Mouse (Mus musculus) neural tube, embryonic 12.5 days (tissue): ENCODE measurements around the gene Maco1. TPM values are rescaled to one million over a fixed set of nuclear protein-coding genes. Genes with fewer than 3 reads are reported as not detected.
"Not testable (repeated sequence)": the region's sequence is repeated elsewhere in the genome, so short reads cannot be mapped to it uniquely, and the experiment has no call there.

Experiments used
- ATAC-seq: fragments of 200-750 bp; cut with Nextera tagmentation; 2 replicates; pipeline ENCODE4 v1.8.0; 2017; ENCODE audit warnings: low read depth, mild to moderate bottlenecking, moderate TSS enrichment, moderate library complexity; ENCODE audit not compliant: low FRiP score
- H3K27ac ChIP-seq: fragments of 300-500 bp; sonication (generic); 2 replicates; pipeline ENCODE4 v1.5.1; 2016
- H3K27me3 ChIP-seq: fragments of 300-500 bp; sonication (generic); replicated peaks from 2 replicates; pipeline ENCODE4 v1.6.1; 2016; ENCODE audit warnings: mild to moderate bottlenecking
- H3K36me3 ChIP-seq: fragments of 300-500 bp; sonication (generic); 2 replicates; pipeline ENCODE4 v1.6.1; 2016; ENCODE audit warnings: mild to moderate bottlenecking
- H3K4me1 ChIP-seq: fragments of 300-500 bp; sonication (generic); 2 replicates; pipeline ENCODE4 v1.6.1; 2016
- H3K4me2 ChIP-seq: fragments of 300-500 bp; sonication (generic); replicated peaks from 2 replicates; pipeline ENCODE4 v1.6.1; 2016; ENCODE audit warnings: mild to moderate bottlenecking
- H3K4me3 ChIP-seq: fragments of 300-500 bp; sonication (generic); 2 replicates; pipeline ENCODE4 v1.5.1; 2016
- H3K9ac ChIP-seq: fragments of 300-500 bp; sonication (generic); 2 replicates; pipeline ENCODE4 v1.6.1; 2016; ENCODE audit warnings: mild to moderate bottlenecking
- H3K9me3 ChIP-seq: fragments of 300-500 bp; sonication (generic); 2 replicates; pipeline ENCODE4 v1.6.1; 2016; ENCODE audit warnings: mild to moderate bottlenecking
- WGBS: fragments of 180-500 bp; shearing (Covaris S2); methylation state at CpG from one replicate; pipeline ENCODE4 v1.1.7; 2016; 5-methylcytosine and 5-hydroxymethylcytosine counted together
- polyA plus RNA-seq: library from polyadenylated mRNA; unstranded; fragments of >200 nt; fragmentation: Nextera tagmentation; extraction: Ambion mirVana; gene quantifications from 2 replicates; pipeline ENCODE4 v1.2.1, GENCODE M21; 2016

Gene Maco1
- polyA plus RNA-seq, 1 experiment from 2014 or later, result 92.8 TPM

GRCm38 (mm10) chr4:134856501-134856900 is 3.4 kb upstream of the Maco1 start:
- WGBS, result 23% methylated on average over 5 of the region's 5 CpGs
- Histone ChIP-seq H3K9me3 (no peaks in the 10 kb centered on the region), H3K4me2 (no peak overlapping the region), H3K9ac (no peak overlapping the region), H3K4me1 (peaks cover 6% of the 10 kb centered on the region), H3K27ac (no peak overlapping the region), H3K36me3 (no peaks in the 10 kb centered on the region), H3K4me3 (no peak overlapping the region), H3K27me3 (peaks cover 17% of the 10 kb centered on the region; the same call in 1 of the 2 replicates)
- no peak for ATAC-seq

GRCm38 (mm10) chr4:134856056-134856455 is 2.9 kb upstream of the Maco1 start:
- WGBS, result 58% methylated on average over 5 of the region's 5 CpGs
- no peak overlapping the region for H3K27ac ChIP-seq
- H3K9me3 ChIP-seq, result no peaks in the 10 kb centered on the region
- no peak overlapping the region for H3K9ac ChIP-seq
- no peak overlapping the region for H3K4me2 ChIP-seq
- peaks cover 10% of the 10 kb centered on the region for H3K4me1 ChIP-seq
- ATAC-seq, result no peak
- no peaks in the 10 kb centered on the region for H3K36me3 ChIP-seq
- peaks cover 17% of the 10 kb centered on the region; the same call in 1 of the 2 replicates for H3K27me3 ChIP-seq
- H3K4me3 ChIP-seq, result no peak overlapping the region

DNA sequence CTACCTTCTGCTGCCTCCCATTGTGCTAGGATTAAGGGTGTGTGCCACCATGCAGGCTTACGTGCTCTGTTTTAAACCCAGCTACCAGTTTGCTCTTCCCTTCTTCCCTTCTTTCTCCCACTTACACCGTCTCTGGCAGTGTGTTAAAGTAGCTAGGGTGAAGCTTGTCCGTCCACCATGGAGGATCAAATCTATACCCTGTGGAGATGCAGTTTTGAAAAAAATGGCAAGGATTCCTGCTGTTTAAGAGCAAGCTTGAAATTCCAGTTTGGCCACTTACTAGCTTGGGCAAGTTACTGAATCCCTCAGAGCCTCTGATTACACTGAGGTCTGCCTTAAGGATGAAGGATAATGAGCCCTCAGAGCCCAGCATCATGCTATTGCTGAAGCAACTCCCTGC is 2.2 kb upstream of the Maco1 start:
- Histone ChIP-seq H3K9ac (no peak overlapping the region), H3K27ac (no peak overlapping the region), H3K4me2 (no peak overlapping the region), H3K9me3 (no peaks in the 10 kb centered on the region), H3K36me3 (no peaks in the 10 kb centered on the region), H3K27me3 (peaks cover 17% of the 10 kb centered on the region; the same call in 1 of the 2 replicates), H3K4me1 (peaks cover 16% of the 10 kb centered on the region), H3K4me3 (no peak overlapping the region)
- ATAC-seq, result no peak
- WGBS, result 62% methylated on average over 3 of the region's 3 CpGs

DNA sequence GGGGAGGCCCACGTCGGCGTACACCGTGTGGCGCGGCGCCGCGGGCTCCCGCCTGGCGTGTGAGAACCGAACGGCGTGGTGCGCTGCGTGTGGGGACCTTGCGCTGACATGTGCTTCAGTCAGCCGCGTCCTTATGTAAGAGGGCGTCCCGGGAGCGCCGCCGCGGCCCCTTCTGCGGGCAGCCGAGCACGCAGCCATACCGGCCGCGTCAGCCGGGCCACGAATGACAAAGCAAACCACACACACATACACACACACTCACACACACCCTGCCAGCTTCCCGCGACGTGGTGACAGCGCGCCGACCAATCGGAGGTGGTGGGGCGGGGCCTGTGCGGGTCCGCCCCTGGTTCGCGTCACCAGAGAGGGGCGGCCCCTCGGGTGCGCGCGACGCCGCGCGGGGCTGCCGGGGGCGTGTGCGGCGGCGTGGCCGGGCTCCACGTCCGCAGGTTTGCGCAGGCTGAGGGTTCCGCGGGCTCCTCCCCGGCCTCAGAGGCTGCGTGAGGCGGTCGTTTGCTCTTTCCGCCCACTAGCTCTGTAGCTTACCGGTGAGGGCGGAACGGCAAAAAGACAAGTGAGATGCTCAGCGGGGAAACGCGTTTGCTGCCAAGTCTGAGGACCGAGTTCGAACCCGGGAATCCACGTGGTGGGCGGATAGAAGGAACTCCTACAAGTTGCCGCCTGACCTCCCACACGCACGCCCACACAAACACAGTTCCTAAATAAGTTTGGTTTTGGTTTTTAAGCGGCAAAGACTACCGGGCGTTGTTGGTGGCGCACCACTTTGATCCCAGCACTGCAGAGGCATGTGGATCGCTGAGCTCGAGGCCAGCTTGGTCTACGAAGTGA is 716 bp upstream of the Maco1 start:
- no peaks in the 10 kb centered on the region for H3K36me3 ChIP-seq
- peaks cover 17% of the 10 kb centered on the region; the same call in 1 of the 2 replicates for H3K27me3 ChIP-seq
- ATAC-seq, result peak; percentile 97
- H3K27ac ChIP-seq, result peak overlapping the region; percentile 93
- peaks cover 21% of the 10 kb centered on the region for H3K4me1 ChIP-seq
- no peaks in the 10 kb centered on the region for H3K9me3 ChIP-seq
- peak overlapping the region; percentile 85 for H3K4me2 ChIP-seq
- peak overlapping the region; percentile 84 for H3K9ac ChIP-seq
- peak overlapping the region; percentile 99 for H3K4me3 ChIP-seq
- WGBS, result 2% methylated on average over 91 of the region's 91 CpGs

- Histone ChIP-seq H3K4me2 (peak overlapping the region; percentile 85), H3K27ac (peak overlapping the region; percentile 87), H3K4me3 (peak overlapping the region; percentile 99), H3K4me1 (peaks cover 21% of the 10 kb centered on the region), H3K9ac (peak overlapping the region; percentile 99), H3K9me3 (peaks cover 2% of the 10 kb centered on the region; the same call in 1 of the 2 replicates), H3K36me3 (no peaks in the 10 kb centered on the region), H3K27me3 (peaks cover 17% of the 10 kb centered on the region; the same call in 1 of the 2 replicates)
- under 1% methylated on average over 98 of the region's 106 CpGs for WGBS
- peak; percentile 21 for ATAC-seq
These were observed 498 bp downstream of the Maco1 start for GRCm38 (mm10) chr4:134852438-134853255.

- WGBS, result 9% methylated on average over 14 of the region's 14 CpGs
- H3K27ac ChIP-seq, result no peak overlapping the region
These were observed 1.3 kb downstream of the Maco1 start for GRCm38 (mm10) chr4:134851876-134852275.

GRCm38 (mm10) chr4:134851236-134851635 is 1.9 kb downstream of the Maco1 start:
- H3K9ac ChIP-seq, result peak overlapping the region; percentile 99; the same call in 1 of the 2 replicates
- peaks cover 3% of the 10 kb centered on the region; the same call in 1 of the 2 replicates for H3K9me3 ChIP-seq
- peak overlapping the region; percentile 99; the same call in 1 of the 2 replicates for H3K4me3 ChIP-seq
- H3K4me1 ChIP-seq, result peaks cover 21% of the 10 kb centered on the region
- peak overlapping the region; percentile 85 for H3K4me2 ChIP-seq
- ATAC-seq, result no peak
- H3K27ac ChIP-seq, result no peak overlapping the region
- H3K36me3 ChIP-seq, result no peaks in the 10 kb centered on the region
- H3K27me3 ChIP-seq, result peaks cover 10% of the 10 kb centered on the region; the same call in 1 of the 2 replicates
- 32% methylated on average over 2 of the region's 2 CpGs for WGBS

More at GRCm38 (mm10) chr4:134851876-134852275, 1.3 kb downstream of the Maco1 start:
- H3K4me3 ChIP-seq, result peak overlapping the region; percentile 99
- no peak for ATAC-seq
- H3K36me3 ChIP-seq, result no peaks in the 10 kb centered on the region
- peaks cover 21% of the 10 kb centered on the region for H3K4me1 ChIP-seq
- H3K27me3 ChIP-seq, result peaks cover 17% of the 10 kb centered on the region; the same call in 1 of the 2 replicates
- peak overlapping the region; percentile 99 for H3K9ac ChIP-seq
- H3K4me2 ChIP-seq, result peak overlapping the region; percentile 85
- H3K9me3 ChIP-seq, result peaks cover 3% of the 10 kb centered on the region; the same call in 1 of the 2 replicates

GRCm38 (mm10) chr4:134850551-134850950 is 2.6 kb downstream of the Maco1 start:
- Histone ChIP-seq H3K4me2 (peak overlapping the region; percentile 85), H3K4me1 (peaks cover 21% of the 10 kb centered on the region), H3K9me3 (peaks cover 3% of the 10 kb centered on the region; the same call in 1 of the 2 replicates), H3K9ac (no peak overlapping the region), H3K27ac (no peak overlapping the region), H3K36me3 (no peaks in the 10 kb centered on the region), H3K27me3 (0 out of 2 replicates have a peak, but pooled peaks cover 3% of the 10 kb centered on the region), H3K4me3 (no peak overlapping the region)
- ATAC-seq, result no peak
- WGBS, result 74% methylated on average over 4 of the region's 4 CpGs

- H3K27me3 ChIP-seq, result no peaks in the 10 kb centered on the region
- H3K4me1 ChIP-seq, result peaks cover 21% of the 10 kb centered on the region
- 86% methylated on average over 4 of the region's 4 CpGs for WGBS
- H3K27ac ChIP-seq, result no peak overlapping the region
- H3K4me3 ChIP-seq, result no peak overlapping the region
- no peak overlapping the region for H3K4me2 ChIP-seq
- 0 out of 2 replicates have a peak, but pooled peaks cover 3% of the 10 kb centered on the region for H3K36me3 ChIP-seq
- no peak overlapping the region for H3K9ac ChIP-seq
- peaks cover 3% of the 10 kb centered on the region; the same call in 1 of the 2 replicates for H3K9me3 ChIP-seq
- ATAC-seq, result no peak
These were observed 5.6 kb downstream of the Maco1 start for GRCm38 (mm10) chr4:134847587-134847986.

DNA sequence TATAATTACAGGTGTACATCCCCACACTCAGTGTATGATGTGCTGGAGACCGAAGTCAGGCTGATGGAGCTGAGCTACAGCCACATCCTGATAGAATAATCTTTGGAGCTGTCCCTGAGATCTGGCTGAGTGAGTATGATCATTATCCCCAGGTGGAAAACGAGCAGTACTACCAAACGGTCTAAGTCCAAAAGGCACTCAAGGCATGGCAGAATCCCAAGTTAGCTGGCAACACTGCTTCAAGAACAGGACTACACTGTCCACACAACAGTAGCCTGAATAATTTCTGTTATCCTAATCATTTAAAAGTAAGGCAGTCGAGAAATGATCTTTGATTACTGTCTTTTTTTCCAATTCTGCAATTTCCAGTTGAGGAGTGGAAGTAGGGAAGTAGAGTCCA is 9.6 kb downstream of the Maco1 start:
- H3K4me2 ChIP-seq, result no peak overlapping the region
- no peaks in the 10 kb centered on the region for H3K4me1 ChIP-seq
- no peak overlapping the region for H3K27ac ChIP-seq
- H3K9me3 ChIP-seq, result peaks cover 3% of the 10 kb centered on the region; the same call in 1 of the 2 replicates
- 0 out of 2 replicates have a peak, but pooled peaks cover 3% of the 10 kb centered on the region for H3K36me3 ChIP-seq
- 91% methylated on average over 4 of the region's 4 CpGs for WGBS
- no peaks in the 10 kb centered on the region for H3K27me3 ChIP-seq
- H3K4me3 ChIP-seq, result no peak overlapping the region
- H3K9ac ChIP-seq, result no peak overlapping the region
- ATAC-seq, result no peak

DNA sequence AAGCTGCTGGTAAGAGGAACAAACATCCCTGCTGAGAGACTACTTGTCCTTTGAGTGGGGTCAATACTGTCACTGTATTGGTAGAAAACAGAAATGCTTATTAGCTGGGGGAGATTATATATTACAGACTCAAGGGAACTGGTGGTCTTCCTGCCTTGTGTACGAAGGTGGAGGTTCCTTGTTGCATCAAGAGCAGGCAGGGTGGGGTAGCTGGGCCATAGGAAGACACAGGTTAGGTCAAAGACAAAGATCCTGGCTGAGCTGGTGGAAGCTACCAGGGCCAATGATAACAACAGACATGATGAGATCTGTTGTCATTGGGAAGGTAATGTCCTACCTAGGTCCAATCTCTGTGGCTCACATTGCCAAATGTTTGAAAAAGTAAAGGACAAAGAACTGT is 12.9 kb downstream of the Maco1 start:
- Histone ChIP-seq H3K9me3 (no peaks in the 10 kb centered on the region), H3K27ac (no peak overlapping the region), H3K4me1 (no peaks in the 10 kb centered on the region), H3K4me3 (no peak overlapping the region), H3K9ac (no peak overlapping the region), H3K27me3 (no peaks in the 10 kb centered on the region), H3K4me2 (no peak overlapping the region), H3K36me3 (peaks cover 10% of the 10 kb centered on the region)
- no peak for ATAC-seq
- WGBS, result 86% methylated on average over 1 of the region's 1 CpGs

DNA sequence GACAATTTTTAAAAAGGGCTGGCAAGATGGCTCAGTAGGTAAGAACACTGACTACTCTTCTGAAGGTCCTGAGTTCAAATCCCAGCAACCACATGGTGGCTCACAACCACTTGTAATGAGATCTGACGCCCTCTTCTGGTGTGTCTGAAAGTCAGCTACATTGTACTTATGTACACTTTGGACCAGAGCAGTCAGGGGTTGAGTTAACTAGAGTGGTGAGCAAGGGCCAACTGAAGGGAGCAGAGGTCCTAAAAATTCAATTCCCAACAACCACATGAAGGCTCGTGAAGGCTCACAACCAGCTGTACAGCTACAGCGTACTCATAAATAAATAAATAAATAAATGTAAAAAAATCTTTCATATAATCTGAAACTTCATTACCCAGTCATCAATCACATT is 14.4 kb downstream of the Maco1 start:
- WGBS, result 88% methylated on average over 3 of the region's 3 CpGs
- not testable (repeated sequence) for H3K27ac ChIP-seq, H3K4me2 ChIP-seq, H3K27me3 ChIP-seq, H3K9me3 ChIP-seq, H3K4me3 ChIP-seq, H3K4me1 ChIP-seq, H3K9ac ChIP-seq, ATAC-seq
- peaks cover 11% of the 10 kb centered on the region for H3K36me3 ChIP-seq
